Mouse (Mus musculus) midbrain, embryonic 16.5 days (tissue): ENCODE measurements around the gene Kcnk4. TPM values are rescaled to one million over a fixed set of nuclear protein-coding genes. Genes with fewer than 3 reads are reported as not detected.

Experiments
- ATAC-seq: fragments of 200-750 bp; cut with Nextera tagmentation; 2 replicates; pipeline ENCODE4 v1.8.0; 2017; ENCODE audit warnings: moderate TSS enrichment
- H3K27ac ChIP-seq: fragments of 300-500 bp; sonication (generic); 2 replicates; pipeline ENCODE4 v1.5.1; 2014; ENCODE audit warnings: mild to moderate bottlenecking, low read length, mixed read lengths
- H3K27me3 ChIP-seq: fragments of 300-500 bp; sonication (generic); 2 replicates; pipeline ENCODE4 v1.6.1; 2014; ENCODE audit warnings: low read depth, low read length, mixed read lengths; ENCODE audit not compliant: control insufficient read depth, insufficient read depth
- H3K36me3 ChIP-seq: fragments of 300-500 bp; sonication (generic); 2 replicates; pipeline ENCODE4 v1.6.1; 2014; ENCODE audit warnings: mild to moderate bottlenecking, low read length, moderate library complexity, mixed read lengths; ENCODE audit not compliant: control insufficient read depth, insufficient read depth
- H3K4me1 ChIP-seq: fragments of 300-500 bp; sonication (generic); 2 replicates; pipeline ENCODE4 v1.6.1; 2014; ENCODE audit warnings: mild to moderate bottlenecking, low read length, mixed read lengths; ENCODE audit not compliant: control insufficient read depth, insufficient read depth
- H3K4me2 ChIP-seq: fragments of 300-500 bp; sonication (generic); 2 replicates; pipeline ENCODE4 v1.6.1; 2014; ENCODE audit warnings: mild to moderate bottlenecking, low read length, mixed read lengths
- H3K4me3 ChIP-seq: fragments of 300-500 bp; sonication (generic); 2 replicates; pipeline ENCODE4 v1.5.1; 2014; ENCODE audit warnings: low read depth, mild to moderate bottlenecking, low read length, moderate library complexity, mixed read lengths
- H3K9ac ChIP-seq: fragments of 300-500 bp; sonication (generic); 2 replicates; pipeline ENCODE4 v1.6.1; 2014; ENCODE audit warnings: low read depth, low read length, mixed read lengths
- H3K9me3 ChIP-seq: fragments of 300-500 bp; sonication (generic); replicated peaks from 2 replicates; pipeline ENCODE4 v1.6.1; 2014; ENCODE audit warnings: mild to moderate bottlenecking, low read length, mixed read lengths; ENCODE audit not compliant: control insufficient read depth, poor library complexity, severe bottlenecking
- WGBS: fragments of 180-500 bp; shearing (Covaris S2); extraction: QIAGEN DNeasy Blood & Tissue Kit; methylation state at CpG from one replicate; pipeline ENCODE4 v1.1.7; 2014; 5-methylcytosine and 5-hydroxymethylcytosine counted together
- polyA plus RNA-seq: library from polyadenylated mRNA; unstranded; fragments of >200 nt; fragmentation: Nextera tagmentation; extraction: Ambion mirVana; gene quantifications from 2 replicates; pipeline ENCODE4 v1.2.1, GENCODE M21; 2015

Kcnk4 gene
- polyA plus RNA-seq, 1 experiment from 2014 or later: 11.7 TPM

DNA sequence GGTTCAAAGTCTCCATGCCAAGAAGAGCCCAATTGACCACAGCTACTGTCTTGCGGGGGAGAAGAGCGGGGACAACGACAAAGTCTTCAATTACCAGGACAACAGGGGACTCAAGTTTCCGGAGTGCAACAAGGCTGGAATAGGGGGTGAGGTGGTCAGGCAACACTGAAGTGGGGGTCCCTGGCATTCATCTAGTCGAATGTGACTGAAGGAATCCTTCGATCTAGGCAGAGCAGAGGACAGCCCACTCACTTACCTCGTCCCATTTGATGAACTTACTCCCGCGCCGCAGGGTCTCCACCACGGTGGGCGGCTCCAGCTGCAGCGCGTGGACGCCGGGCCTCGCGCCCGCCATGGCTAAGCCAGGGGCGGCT, 35.0 kb upstream of the Kcnk4 start:
- H3K4me1 ChIP-seq: peaks cover 15% of the 10 kb centered on the region
- H3K36me3 ChIP-seq: no peaks in the 10 kb centered on the region
- no peak overlapping the region for H3K27ac ChIP-seq
- H3K4me2 ChIP-seq: peak overlapping the region; percentile 44
- H3K9ac ChIP-seq: peak overlapping the region; percentile 38; the same call in 1 of the 2 replicates
- no peak for ATAC-seq
- WGBS: under 1% methylated on average over 20 of the region's 20 CpGs
- H3K27me3 ChIP-seq: peaks cover 21% of the 10 kb centered on the region
- peak overlapping the region; percentile 40 for H3K4me3 ChIP-seq
- H3K9me3 ChIP-seq: no peaks in the 10 kb centered on the region

GRCm38 (mm10) chr19:6968491-6969271, 34.4 kb upstream of the Kcnk4 start:
- Histone ChIP-seq H3K36me3 (no peaks in the 10 kb centered on the region), H3K4me1 (peaks cover 11% of the 10 kb centered on the region), H3K27me3 (peaks cover 21% of the 10 kb centered on the region), H3K4me2 (peak overlapping the region; percentile 44), H3K27ac (no peak overlapping the region), H3K4me3 (peak overlapping the region; percentile 40; the same call in 1 of the 2 replicates), H3K9ac (no peak overlapping the region), H3K9me3 (no peaks in the 10 kb centered on the region)
- WGBS: 17% methylated on average over 15 of the region's 15 CpGs
- no peak for ATAC-seq

- H3K4me3 ChIP-seq: no peak overlapping the region
- WGBS: 81% methylated on average over 10 of the region's 10 CpGs
Observed at GRCm38 (mm10) chr19:6956461-6956860, 22.1 kb upstream of the Kcnk4 start.

DNA sequence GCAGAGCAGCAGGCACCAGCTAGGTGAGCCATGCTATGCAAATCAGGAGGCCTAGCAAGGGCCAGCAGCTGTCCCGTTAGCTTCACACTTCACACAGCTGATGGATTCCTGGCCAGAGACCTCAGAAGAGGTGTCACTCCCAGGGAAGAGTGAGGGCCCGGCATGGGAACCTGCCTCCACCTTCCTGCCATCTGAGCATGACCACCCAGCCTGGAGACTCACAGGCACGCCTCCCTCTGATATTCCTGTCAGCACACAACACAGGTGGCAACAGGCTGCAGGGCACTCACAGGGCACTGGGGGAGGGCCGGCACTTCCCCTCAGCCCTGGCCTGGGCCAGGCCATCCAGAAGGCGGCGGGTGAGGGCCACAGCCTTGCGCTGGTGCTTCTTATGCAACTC, 21.1 kb upstream of the Kcnk4 start:
- Histone ChIP-seq H3K9me3 (no peaks in the 10 kb centered on the region), H3K27ac (no peak overlapping the region), H3K4me3 (no peak overlapping the region), H3K9ac (no peak overlapping the region), H3K36me3 (no peaks in the 10 kb centered on the region), H3K4me2 (no peak overlapping the region), H3K4me1 (peaks cover 9% of the 10 kb centered on the region), H3K27me3 (no peaks in the 10 kb centered on the region)
- WGBS: 91% methylated on average over 7 of the region's 7 CpGs
- ATAC-seq: no peak

More at GRCm38 (mm10) chr19:6956461-6956860, 22.1 kb upstream of the Kcnk4 start:
- Histone ChIP-seq H3K27ac (no peak overlapping the region), H3K9ac (no peak overlapping the region), H3K4me2 (no peak overlapping the region), H3K4me1 (peaks cover 9% of the 10 kb centered on the region), H3K9me3 (no peaks in the 10 kb centered on the region), H3K36me3 (no peaks in the 10 kb centered on the region), H3K27me3 (no peaks in the 10 kb centered on the region)
- no peak for ATAC-seq

DNA sequence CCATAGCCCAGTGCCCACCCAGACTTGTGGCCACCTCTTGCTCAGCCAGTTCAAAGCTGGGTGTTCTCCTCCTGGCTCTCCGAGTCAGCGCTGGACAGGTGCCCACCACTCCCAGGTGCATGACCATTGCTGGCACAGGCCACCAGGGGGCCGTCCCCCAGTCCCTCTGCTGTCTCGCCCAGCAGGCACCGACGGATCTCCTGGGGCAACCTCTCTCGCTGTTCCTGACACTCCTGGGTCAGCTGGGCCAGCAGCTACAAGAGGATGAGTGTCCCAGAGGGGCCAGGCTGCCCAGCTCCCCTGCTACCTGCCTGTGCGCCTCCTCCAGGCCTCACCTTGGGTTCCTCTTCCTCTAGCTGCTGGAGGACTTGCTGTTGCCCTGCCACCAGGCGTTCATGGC, 19.7 kb upstream of the Kcnk4 start:
- Histone ChIP-seq H3K4me2 (no peak overlapping the region), H3K4me3 (no peak overlapping the region), H3K27ac (no peak overlapping the region), H3K27me3 (no peaks in the 10 kb centered on the region), H3K9ac (no peak overlapping the region), H3K4me1 (peaks cover 17% of the 10 kb centered on the region), H3K9me3 (no peaks in the 10 kb centered on the region), H3K36me3 (no peaks in the 10 kb centered on the region)
- 53% methylated on average over 9 of the region's 9 CpGs for WGBS
- no peak for ATAC-seq

- 19% methylated on average over 3 of the region's 3 CpGs for WGBS
- ATAC-seq: no peak
- no peaks in the 10 kb centered on the region for H3K36me3 ChIP-seq
- no peaks in the 10 kb centered on the region for H3K9me3 ChIP-seq
- peak overlapping the region; percentile 61 for H3K4me3 ChIP-seq
- peaks cover 17% of the 10 kb centered on the region for H3K4me1 ChIP-seq
- peak overlapping the region; percentile 93 for H3K27ac ChIP-seq
- H3K27me3 ChIP-seq: no peaks in the 10 kb centered on the region
- H3K9ac ChIP-seq: peak overlapping the region; percentile 70
- H3K4me2 ChIP-seq: peak overlapping the region; percentile 82
Observed at GRCm38 (mm10) chr19:6952712-6953037, 18.4 kb upstream of the Kcnk4 start.

DNA sequence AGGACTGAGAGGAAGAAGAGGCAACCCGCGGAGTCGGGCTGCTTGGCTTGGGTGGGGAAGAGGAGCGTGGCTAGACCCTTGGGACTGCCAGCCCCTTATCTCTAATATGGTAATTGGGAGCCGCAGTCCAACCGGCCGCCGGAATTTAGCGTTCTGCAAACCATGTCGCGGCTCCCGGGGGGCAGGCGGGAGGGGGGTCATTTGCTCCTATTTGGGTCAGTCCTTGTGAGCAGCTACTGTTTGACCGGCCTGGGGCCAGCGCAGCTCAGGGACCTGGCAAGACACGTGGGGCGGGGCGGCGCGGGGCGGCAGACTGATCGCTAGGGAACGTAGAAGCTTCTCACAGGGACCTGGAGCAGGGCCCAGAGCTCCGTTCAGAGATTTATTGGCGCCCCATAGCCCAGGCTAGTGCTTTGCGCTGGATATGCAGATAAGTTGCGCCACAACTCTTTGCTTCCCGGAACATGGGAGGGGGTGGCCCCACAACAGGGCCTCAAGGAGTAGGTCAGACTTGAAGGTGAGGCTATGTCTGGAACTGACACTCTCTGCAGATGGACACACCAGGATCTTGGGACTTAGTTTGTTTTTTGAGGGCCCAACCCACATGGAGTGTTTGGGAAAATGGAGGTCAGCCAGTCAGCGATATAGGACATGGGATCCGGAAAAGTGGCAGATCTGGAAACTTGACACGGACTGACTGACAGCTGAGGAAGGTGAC, 17.8 kb upstream of the Kcnk4 start:
- Histone ChIP-seq H3K4me1 (peaks cover 17% of the 10 kb centered on the region), H3K36me3 (no peaks in the 10 kb centered on the region), H3K9me3 (no peaks in the 10 kb centered on the region), H3K9ac (peak overlapping the region; percentile 70), H3K27me3 (no peaks in the 10 kb centered on the region), H3K4me2 (peak overlapping the region; percentile 82), H3K4me3 (peak overlapping the region; percentile 61), H3K27ac (peak overlapping the region; percentile 93)
- WGBS: 3% methylated on average over 31 of the region's 31 CpGs
- peak; percentile 33 for ATAC-seq

GRCm38 (mm10) chr19:6951381-6951968, 17.2 kb upstream of the Kcnk4 start:
- peak; percentile 84 for ATAC-seq
- Histone ChIP-seq H3K27me3 (no peaks in the 10 kb centered on the region), H3K9me3 (no peaks in the 10 kb centered on the region), H3K4me1 (peaks cover 17% of the 10 kb centered on the region), H3K4me3 (peak overlapping the region; percentile 61), H3K27ac (peak overlapping the region; percentile 93), H3K4me2 (peak overlapping the region; percentile 82), H3K9ac (peak overlapping the region; percentile 70), H3K36me3 (no peaks in the 10 kb centered on the region)
- WGBS: under 1% methylated on average over 35 of the region's 35 CpGs
